Mouse (Mus musculus) hindbrain, embryonic 13.5 days (tissue): ENCODE data around the gene Hspa14. TPM values are rescaled to one million over a fixed set of nuclear protein-coding genes. Genes with fewer than 3 reads are reported as not detected.

ENCODE experiments used
- ATAC-seq: fragments of 200-750 bp; cut with Nextera tagmentation; 2 replicates; pipeline ENCODE4 v1.8.0; 2017; ENCODE audit warnings: moderate TSS enrichment; ENCODE audit not compliant: low FRiP score
- H3K27ac ChIP-seq: fragments of 300-500 bp; sonication (generic); 2 replicates; pipeline ENCODE4 v1.5.1; 2015; ENCODE audit warnings: inconsistent platforms, mild to moderate bottlenecking, moderate library complexity
- H3K27me3 ChIP-seq: fragments of 300-500 bp; sonication (generic); 2 replicates; pipeline ENCODE4 v1.6.1; 2015; ENCODE audit warnings: mild to moderate bottlenecking, inconsistent platforms
- H3K36me3 ChIP-seq: fragments of 300-500 bp; sonication (generic); 2 replicates; pipeline ENCODE4 v1.6.1; 2015; ENCODE audit warnings: mild to moderate bottlenecking, inconsistent platforms
- H3K4me1 ChIP-seq: fragments of 300-500 bp; sonication (generic); replicated peaks from 2 replicates; pipeline ENCODE4 v1.6.1; 2015; ENCODE audit warnings: inconsistent platforms
- H3K4me2 ChIP-seq: fragments of 300-500 bp; sonication (generic); 2 replicates; pipeline ENCODE4 v1.6.1; 2015; ENCODE audit warnings: inconsistent platforms, mild to moderate bottlenecking, moderate library complexity
- H3K4me3 ChIP-seq: fragments of 300-500 bp; sonication (generic); 2 replicates; pipeline ENCODE4 v1.5.1; 2015; ENCODE audit warnings: mild to moderate bottlenecking, inconsistent platforms
- H3K9ac ChIP-seq: fragments of 300-500 bp; sonication (generic); 2 replicates; pipeline ENCODE4 v1.6.1; 2015; ENCODE audit warnings: mild to moderate bottlenecking, inconsistent platforms
- H3K9me3 ChIP-seq: fragments of 300-500 bp; sonication (generic); 2 replicates; pipeline ENCODE4 v1.6.1; 2016; ENCODE audit warnings: inconsistent platforms
- WGBS: fragments of 180-500 bp; shearing (Covaris S2); methylation state at CpG from one replicate; pipeline ENCODE4 v1.1.7; 2015; 5-methylcytosine and 5-hydroxymethylcytosine counted together
- polyA plus RNA-seq: library from polyadenylated mRNA; unstranded; fragments of >200 nt; fragmentation: Nextera tagmentation; extraction: Ambion mirVana; gene quantifications from 2 replicates; pipeline ENCODE4 v1.2.1, GENCODE M21; 2015

Hspa14 gene
- polyA plus RNA-seq, 1 experiment from 2014 or later = 67.4 TPM

- Histone ChIP-seq H3K36me3 (no peaks in the 10 kb centered on the region), H3K27ac (no peak overlapping the region), H3K4me1 (peaks cover 16% of the 10 kb centered on the region), H3K27me3 (no peaks in the 10 kb centered on the region), H3K9ac (no peak overlapping the region), H3K9me3 (no peaks in the 10 kb centered on the region), H3K4me2 (peak overlapping the region; percentile 64), H3K4me3 (peak overlapping the region; percentile 94)
- no peak for ATAC-seq
- WGBS = 69% methylated on average over 3 of the region's 3 CpGs
Observed at GRCm38 (mm10) chr2:3475746-3476251, 36.8 kb downstream of the Hspa14 start.

- WGBS = under 1% methylated on average over 42 of the region's 42 CpGs
- H3K4me1 ChIP-seq = peaks cover 16% of the 10 kb centered on the region
- no peaks in the 10 kb centered on the region for H3K9me3 ChIP-seq
- H3K9ac ChIP-seq = peak within 1 kb of the TSS; percentile 84
- peak within 1 kb of the TSS; percentile 94 for H3K4me3 ChIP-seq
- peak within 1 kb of the TSS; percentile 69 for H3K4me2 ChIP-seq
- peak within 1 kb of the TSS; percentile 92 for H3K27ac ChIP-seq
- peaks cover 7% of the 10 kb centered on the region for H3K36me3 ChIP-seq
- no peaks in the 10 kb centered on the region for H3K27me3 ChIP-seq
- peak; percentile 97 for ATAC-seq
Observed at GRCm38 (mm10) chr2:3474861-3475283, 37.7 kb downstream of the Hspa14 start, which contains the start of gene Suv39h2. Gene Suv39h2, minus strand, starts transcription at chr2:3475031.

- Histone ChIP-seq H3K27me3 (no peaks in the 10 kb centered on the region), H3K9ac (peak overlapping the region; percentile 84), H3K4me1 (peaks cover 16% of the 10 kb centered on the region), H3K4me3 (peak overlapping the region; percentile 94), H3K4me2 (peak overlapping the region; percentile 69), H3K27ac (peak overlapping the region; percentile 92), H3K9me3 (no peaks in the 10 kb centered on the region), H3K36me3 (peaks cover 9% of the 10 kb centered on the region)
- WGBS = under 1% methylated on average over 46 of the region's 46 CpGs
- ATAC-seq = peak; percentile 87
Observed at GRCm38 (mm10) chr2:3474361-3474805, 38.2 kb downstream of the Hspa14 start.

GRCm38 (mm10) chr2:3473891-3474290, 38.7 kb downstream of the Hspa14 start:
- Histone ChIP-seq H3K27ac (peak overlapping the region; percentile 92), H3K9ac (peak overlapping the region; percentile 84), H3K4me1 (peaks cover 16% of the 10 kb centered on the region), H3K4me3 (peak overlapping the region; percentile 94), H3K36me3 (peaks cover 9% of the 10 kb centered on the region), H3K27me3 (no peaks in the 10 kb centered on the region), H3K4me2 (peak overlapping the region; percentile 69), H3K9me3 (no peaks in the 10 kb centered on the region)
- ATAC-seq = no peak
- WGBS = 0% methylated on average over 12 of the region's 12 CpGs

GRCm38 (mm10) chr2:3456590-3456989, 56.0 kb downstream of the Hspa14 start:
- H3K9ac ChIP-seq = no peak overlapping the region
- 84% methylated on average over 4 of the region's 4 CpGs for WGBS
- no peaks in the 10 kb centered on the region for H3K4me1 ChIP-seq
- no peak overlapping the region for H3K4me2 ChIP-seq
- no peak overlapping the region for H3K4me3 ChIP-seq
- peaks cover 66% of the 10 kb centered on the region for H3K36me3 ChIP-seq
- H3K27ac ChIP-seq = no peak overlapping the region
- no peaks in the 10 kb centered on the region for H3K27me3 ChIP-seq
- H3K9me3 ChIP-seq = no peaks in the 10 kb centered on the region
- ATAC-seq = no peak

- H3K36me3 ChIP-seq = peaks cover 62% of the 10 kb centered on the region
- H3K27me3 ChIP-seq = no peaks in the 10 kb centered on the region
- WGBS = 94% methylated on average over 3 of the region's 3 CpGs
Observed at GRCm38 (mm10) chr2:3453096-3453495, 59.5 kb downstream of the Hspa14 start.

GRCm38 (mm10) chr2:3449431-3449830, 63.2 kb downstream of the Hspa14 start:
- Histone ChIP-seq H3K27me3 (no peaks in the 10 kb centered on the region), H3K27ac (no peak overlapping the region), H3K4me3 (no peak overlapping the region), H3K9me3 (no peaks in the 10 kb centered on the region), H3K36me3 (peaks cover 71% of the 10 kb centered on the region), H3K4me2 (no peak overlapping the region), H3K9ac (no peak overlapping the region), H3K4me1 (no peaks in the 10 kb centered on the region)
- no peak for ATAC-seq
- 93% methylated on average over 2 of the region's 2 CpGs for WGBS

More at GRCm38 (mm10) chr2:3453096-3453495, 59.5 kb downstream of the Hspa14 start:
- Histone ChIP-seq H3K4me3 (no peak overlapping the region), H3K9ac (no peak overlapping the region), H3K4me1 (no peaks in the 10 kb centered on the region), H3K4me2 (no peak overlapping the region), H3K9me3 (no peaks in the 10 kb centered on the region), H3K27ac (no peak overlapping the region)
- no peak for ATAC-seq

GRCm38 (mm10) chr2:3445984-3446383, 66.6 kb downstream of the Hspa14 start:
- Histone ChIP-seq H3K36me3 (peaks cover 70% of the 10 kb centered on the region), H3K4me1 (no peaks in the 10 kb centered on the region), H3K4me2 (no peak overlapping the region), H3K9me3 (no peaks in the 10 kb centered on the region), H3K4me3 (no peak overlapping the region), H3K27me3 (no peaks in the 10 kb centered on the region), H3K27ac (no peak overlapping the region), H3K9ac (no peak overlapping the region)
- no peak for ATAC-seq
- WGBS = 80% methylated on average over 4 of the region's 4 CpGs

- no peaks in the 10 kb centered on the region for H3K9me3 ChIP-seq
- ATAC-seq = no peak
- H3K27me3 ChIP-seq = no peaks in the 10 kb centered on the region
- peaks cover 68% of the 10 kb centered on the region for H3K36me3 ChIP-seq
- H3K27ac ChIP-seq = no peak overlapping the region
- WGBS = 87% methylated on average over 7 of the region's 7 CpGs
- no peaks in the 10 kb centered on the region for H3K4me1 ChIP-seq
- no peak overlapping the region for H3K9ac ChIP-seq
- no peak overlapping the region for H3K4me2 ChIP-seq
- no peak overlapping the region for H3K4me3 ChIP-seq
Observed at GRCm38 (mm10) chr2:3444206-3444605, 68.4 kb downstream of the Hspa14 start.

Other genes starting within 250 kb of the Hspa14 start
- gene Nmt2, start 228.6 kb downstream of the Hspa14 start, polyA plus RNA-seq = 97.7 and 102 TPM in 2 replicates
- gene Rpp38, start 180.2 kb downstream of the Hspa14 start, polyA plus RNA-seq = 13.5 TPM in 2 replicates
- 2.5 and 3.1 TPM in 2 replicates for gene Acbd7, start 176.6 kb downstream of the Hspa14 start, polyA plus RNA-seq
- not detected in 2 replicates for gene Olah, start 115.6 kb downstream of the Hspa14 start, polyA plus RNA-seq
- 2.9 and 8.4 TPM in 2 replicates for gene Meig1, start 90.2 kb downstream of the Hspa14 start, polyA plus RNA-seq
- gene Dclre1c, start 88.7 kb downstream of the Hspa14 start, polyA plus RNA-seq = 9.0 and 9.4 TPM in 2 replicates
- gene Suv39h2, start 37.8 kb downstream of the Hspa14 start, polyA plus RNA-seq = 12.1 and 13.4 TPM in 2 replicates
- 8.6 and 8.9 TPM in 2 replicates for gene Gm45902, start within 50 bp of the Hspa14 start, polyA plus RNA-seq
- 0.18 and 0.19 TPM in 2 replicates for gene Cdnf, start 216 bp upstream of the Hspa14 start, polyA plus RNA-seq
- gene Fam107b, start 57.7 kb upstream of the Hspa14 start, polyA plus RNA-seq = 36.2 and 37.5 TPM in 2 replicates